Mouse (Mus musculus): ENCODE data around the gene Frat1. TPM values are rescaled to one million over a fixed set of nuclear protein-coding genes. Genes with fewer than 3 reads are reported as not detected.
A peak's percentile ranks its signal among the peaks of the same experiment; 100 is the strongest.

The Frat1 gene
- polyA plus RNA-seq, 1 experiment from 2014 or later, result 30.6 TPM

- 53% methylated on average over 6 of the region's 6 CpGs for WGBS
- Histone ChIP-seq H3K9me3 (ENCODE audit: control insufficient read depth, low read length) (no peaks in the 10 kb centered on the region), H3K27me3 (ENCODE audit: control insufficient read depth, insufficient read depth, low read length) (no peaks in the 10 kb centered on the region), H3K27ac (replicated peaks; ENCODE audit: low read depth, low read length) (peak overlapping the region; percentile 33; the same call in 1 of the 2 replicates), H3K4me2 (ENCODE audit: low read length) (peak overlapping the region; percentile 36; the same call in 1 of the 2 replicates), H3K4me3 (replicated peaks; ENCODE audit: low read depth, low read length) (no peak overlapping the region), H3K36me3 (ENCODE audit: control insufficient read depth, insufficient read depth, low read length) (no peaks in the 10 kb centered on the region), H3K9ac (replicated peaks; ENCODE audit: low read length) (no peak overlapping the region), H3K4me1 (ENCODE audit: control insufficient read depth, insufficient read depth, low read length) (peaks cover 33% of the 10 kb centered on the region)
- DNase-seq (no peak), ATAC-seq (ENCODE audit: low FRiP score, low TSS enrichment) (no peak)
Measured at GRCm38 (mm10) chr19:41835407-41835806, 5.6 kb downstream of the Frat1 start.

- Histone ChIP-seq H3K9ac (replicated peaks; ENCODE audit: low read length) (0 out of 2 replicates have a peak overlapping the region, but pooled peaks have one; percentile 24), H3K27ac (replicated peaks; ENCODE audit: low read depth, low read length) (peak overlapping the region; percentile 60), H3K4me3 (replicated peaks; ENCODE audit: low read depth, low read length) (no peak overlapping the region), H3K36me3 (ENCODE audit: control insufficient read depth, insufficient read depth, low read length) (no peaks in the 10 kb centered on the region), H3K4me2 (ENCODE audit: low read length) (peak overlapping the region; percentile 36), H3K4me1 (ENCODE audit: control insufficient read depth, insufficient read depth, low read length) (peaks cover 33% of the 10 kb centered on the region), H3K9me3 (ENCODE audit: control insufficient read depth, low read length) (no peaks in the 10 kb centered on the region), H3K27me3 (ENCODE audit: control insufficient read depth, insufficient read depth, low read length) (no peaks in the 10 kb centered on the region)
- peak; percentile 73 for DNase-seq
- 2% methylated on average over 6 of the region's 6 CpGs for WGBS
- ATAC-seq (ENCODE audit: low FRiP score, low TSS enrichment), result peak; percentile 22; the same call in 1 of the 2 replicates
Measured at GRCm38 (mm10) chr19:41835816-41836215, 6.0 kb downstream of the Frat1 start.

GRCm38 (mm10) chr19:41836719-41837118, 6.9 kb downstream of the Frat1 start:
- Histone ChIP-seq H3K27me3 (ENCODE audit: control insufficient read depth, insufficient read depth, low read length) (no peaks in the 10 kb centered on the region), H3K4me2 (ENCODE audit: low read length) (no peak overlapping the region), H3K27ac (replicated peaks; ENCODE audit: low read depth, low read length) (no peak overlapping the region), H3K9me3 (ENCODE audit: control insufficient read depth, low read length) (no peaks in the 10 kb centered on the region), H3K4me1 (ENCODE audit: control insufficient read depth, insufficient read depth, low read length) (peaks cover 28% of the 10 kb centered on the region), H3K36me3 (ENCODE audit: control insufficient read depth, insufficient read depth, low read length) (no peaks in the 10 kb centered on the region), H3K4me3 (replicated peaks; ENCODE audit: low read depth, low read length) (no peak overlapping the region), H3K9ac (replicated peaks; ENCODE audit: low read length) (no peak overlapping the region)
- no peak for ATAC-seq (ENCODE audit: low FRiP score, low TSS enrichment)
- DNase-seq, result no peak
- 53% methylated on average over 3 of the region's 3 CpGs for WGBS

- ATAC-seq (ENCODE audit: low FRiP score, low TSS enrichment), result no peak
- H3K36me3 ChIP-seq (ENCODE audit: control insufficient read depth, insufficient read depth, low read length), result no peaks in the 10 kb centered on the region
- peaks cover 21% of the 10 kb centered on the region for H3K4me1 ChIP-seq (ENCODE audit: control insufficient read depth, insufficient read depth, low read length)
- 71% methylated on average over 9 of the region's 9 CpGs for WGBS
- no peaks in the 10 kb centered on the region for H3K9me3 ChIP-seq (ENCODE audit: control insufficient read depth, low read length)
- H3K4me3 ChIP-seq (replicated peaks; ENCODE audit: low read depth, low read length), result no peak overlapping the region
- H3K4me2 ChIP-seq (ENCODE audit: low read length), result no peak overlapping the region
- H3K27ac ChIP-seq (replicated peaks; ENCODE audit: low read depth, low read length), result no peak overlapping the region
- no peak overlapping the region for H3K9ac ChIP-seq (replicated peaks; ENCODE audit: low read length)
- no peaks in the 10 kb centered on the region for H3K27me3 ChIP-seq (ENCODE audit: control insufficient read depth, insufficient read depth, low read length)
- no peak for DNase-seq
Measured at GRCm38 (mm10) chr19:41837194-41837916, 7.6 kb downstream of the Frat1 start.

- H3K27me3 ChIP-seq (ENCODE audit: control insufficient read depth, insufficient read depth, low read length), result no peaks in the 10 kb centered on the region
- H3K36me3 ChIP-seq (ENCODE audit: control insufficient read depth, insufficient read depth, low read length), result no peaks in the 10 kb centered on the region
- H3K9me3 ChIP-seq (ENCODE audit: control insufficient read depth, low read length), result no peaks in the 10 kb centered on the region
- DNase-seq, result no peak
- peaks cover 16% of the 10 kb centered on the region for H3K4me1 ChIP-seq (ENCODE audit: control insufficient read depth, insufficient read depth, low read length)
- 71% methylated on average over 4 of the region's 4 CpGs for WGBS
- ATAC-seq (ENCODE audit: low FRiP score, low TSS enrichment), result no peak
- no peak overlapping the region for H3K4me2 ChIP-seq (ENCODE audit: low read length)
- H3K27ac ChIP-seq (replicated peaks; ENCODE audit: low read depth, low read length), result no peak overlapping the region
- H3K9ac ChIP-seq (replicated peaks; ENCODE audit: low read length), result no peak overlapping the region
- H3K4me3 ChIP-seq (replicated peaks; ENCODE audit: low read depth, low read length), result no peak overlapping the region
Measured at GRCm38 (mm10) chr19:41837917-41838261, 8.1 kb downstream of the Frat1 start.

- DNase-seq, result no peak
- Histone ChIP-seq H3K27me3 (ENCODE audit: control insufficient read depth, insufficient read depth, low read length) (no peaks in the 10 kb centered on the region), H3K36me3 (ENCODE audit: control insufficient read depth, insufficient read depth, low read length) (no peaks in the 10 kb centered on the region), H3K9me3 (ENCODE audit: control insufficient read depth, low read length) (no peaks in the 10 kb centered on the region), H3K4me3 (replicated peaks; ENCODE audit: low read depth, low read length) (no peak overlapping the region), H3K4me1 (ENCODE audit: control insufficient read depth, insufficient read depth, low read length) (peaks cover 10% of the 10 kb centered on the region; the same call in 1 of the 2 replicates), H3K27ac (replicated peaks; ENCODE audit: low read depth, low read length) (no peak overlapping the region), H3K4me2 (ENCODE audit: low read length) (no peak overlapping the region), H3K9ac (replicated peaks; ENCODE audit: low read length) (no peak overlapping the region)
- WGBS, result 77% methylated on average over 6 of the region's 6 CpGs
- ATAC-seq (ENCODE audit: low FRiP score, low TSS enrichment), result no peak
Measured at GRCm38 (mm10) chr19:41838808-41839207, 9.0 kb downstream of the Frat1 start.

GRCm38 (mm10) chr19:41839685-41840084, 9.9 kb downstream of the Frat1 start:
- Histone ChIP-seq H3K27me3 (ENCODE audit: control insufficient read depth, insufficient read depth, low read length) (no peaks in the 10 kb centered on the region), H3K4me1 (ENCODE audit: control insufficient read depth, insufficient read depth, low read length) (peaks cover 10% of the 10 kb centered on the region; the same call in 1 of the 2 replicates), H3K4me2 (ENCODE audit: low read length) (no peak overlapping the region), H3K9ac (replicated peaks; ENCODE audit: low read length) (no peak overlapping the region), H3K9me3 (ENCODE audit: control insufficient read depth, low read length) (no peaks in the 10 kb centered on the region), H3K27ac (replicated peaks; ENCODE audit: low read depth, low read length) (no peak overlapping the region), H3K4me3 (replicated peaks; ENCODE audit: low read depth, low read length) (no peak overlapping the region), H3K36me3 (ENCODE audit: control insufficient read depth, insufficient read depth, low read length) (no peaks in the 10 kb centered on the region)
- no peak for DNase-seq
- ATAC-seq (ENCODE audit: low FRiP score, low TSS enrichment), result no peak
- 93% methylated on average over 3 of the region's 3 CpGs for WGBS

GRCm38 (mm10) chr19:41841105-41841750, 11.5 kb downstream of the Frat1 start:
- Histone ChIP-seq H3K27me3 (ENCODE audit: control insufficient read depth, insufficient read depth, low read length) (no peaks in the 10 kb centered on the region), H3K4me3 (replicated peaks; ENCODE audit: low read depth, low read length) (no peak overlapping the region), H3K36me3 (ENCODE audit: control insufficient read depth, insufficient read depth, low read length) (no peaks in the 10 kb centered on the region), H3K27ac (replicated peaks; ENCODE audit: low read depth, low read length) (no peak overlapping the region), H3K9ac (replicated peaks; ENCODE audit: low read length) (no peak overlapping the region), H3K4me1 (ENCODE audit: control insufficient read depth, insufficient read depth, low read length) (peaks cover 5% of the 10 kb centered on the region), H3K9me3 (ENCODE audit: control insufficient read depth, low read length) (no peaks in the 10 kb centered on the region), H3K4me2 (ENCODE audit: low read length) (no peak overlapping the region)
- WGBS, result 89% methylated on average over 7 of the region's 7 CpGs
- no peak for DNase-seq
- no peak for ATAC-seq (ENCODE audit: low FRiP score, low TSS enrichment)

GRCm38 (mm10) chr19:41842196-41842595, 12.4 kb downstream of the Frat1 start:
- no peaks in the 10 kb centered on the region for H3K9me3 ChIP-seq (ENCODE audit: control insufficient read depth, low read length)
- H3K27ac ChIP-seq (replicated peaks; ENCODE audit: low read depth, low read length), result no peak overlapping the region
- no peaks in the 10 kb centered on the region for H3K36me3 ChIP-seq (ENCODE audit: control insufficient read depth, insufficient read depth, low read length)
- no peak overlapping the region for H3K9ac ChIP-seq (replicated peaks; ENCODE audit: low read length)
- H3K4me1 ChIP-seq (ENCODE audit: control insufficient read depth, insufficient read depth, low read length), result peaks cover 11% of the 10 kb centered on the region
- no peaks in the 10 kb centered on the region for H3K27me3 ChIP-seq (ENCODE audit: control insufficient read depth, insufficient read depth, low read length)
- no peak overlapping the region for H3K4me2 ChIP-seq (ENCODE audit: low read length)
- 90% methylated on average over 4 of the region's 4 CpGs for WGBS
- DNase-seq (no peak), ATAC-seq (ENCODE audit: low FRiP score, low TSS enrichment) (no peak)
- H3K4me3 ChIP-seq (replicated peaks; ENCODE audit: low read depth, low read length), result no peak overlapping the region
